Mouse (Mus musculus): ENCODE data around the gene Ccdc62. TPM values are rescaled to one million over a fixed set of nuclear protein-coding genes. Genes with fewer than 3 reads are reported as not detected.

Gene Ccdc62
- 5.0 and 7.0 TPM in 2 replicates for polyA plus RNA-seq (2016; fragmentation: Nextera tagmentation; extraction: Ambion mirVana)

- peaks cover 11% of the 10 kb centered on the region for H3K4me1 ChIP-seq
- peak within 1 kb of the TSS; percentile 70 for H3K4me3 ChIP-seq
- no peaks in the 10 kb centered on the region for H3K27me3 ChIP-seq (ENCODE audit: poor library complexity, severe bottlenecking)
- H3K36me3 ChIP-seq (replicated peaks): peaks cover 43% of the 10 kb centered on the region
- peak within 1 kb of the TSS; percentile 95 for H3K27ac ChIP-seq
- peak; percentile 90 for DNase-seq (ENCODE audit: extremely low spot score, low spot score)
- H3K9me3 ChIP-seq: no peaks in the 10 kb centered on the region
- WGBS: under 1% methylated on average over 56 of the region's 56 CpGs
These were observed at the start of gene Ccdc62 for GRCm38 (mm10) chr5:123930508-123930989. TSS of gene Ccdc62 (plus strand) at chr5:123930679.

- H3K4me1 ChIP-seq: peaks cover 5% of the 10 kb centered on the region; the same call in 1 of the 2 replicates
- H3K36me3 ChIP-seq (replicated peaks): no peaks in the 10 kb centered on the region
- no peaks in the 10 kb centered on the region for H3K27me3 ChIP-seq (ENCODE audit: poor library complexity, severe bottlenecking)
- H3K27ac ChIP-seq: no peak overlapping the region
- H3K4me3 ChIP-seq: no peak overlapping the region
- no peak for DNase-seq (ENCODE audit: extremely low spot score, low spot score)
- WGBS: 81% methylated on average over 14 of the region's 14 CpGs
- H3K9me3 ChIP-seq: no peaks in the 10 kb centered on the region
These were observed 49.7 kb upstream of the Ccdc62 start for GRCm38 (mm10) chr5:123880778-123881177.

- Histone ChIP-seq H3K9me3 (no peaks in the 10 kb centered on the region), H3K36me3 (replicated peaks) (no peaks in the 10 kb centered on the region), H3K4me3 (no peak overlapping the region), H3K27ac (no peak overlapping the region), H3K4me1 (no peaks in the 10 kb centered on the region), H3K27me3 (ENCODE audit: poor library complexity, severe bottlenecking) (no peaks in the 10 kb centered on the region)
- 87% methylated on average over 7 of the region's 7 CpGs for WGBS
- DNase-seq (ENCODE audit: extremely low spot score, low spot score): no peak
These were observed 46.6 kb upstream of the Ccdc62 start for GRCm38 (mm10) chr5:123883891-123884290.

- Histone ChIP-seq H3K4me3 (no peak overlapping the region), H3K27me3 (ENCODE audit: poor library complexity, severe bottlenecking) (no peaks in the 10 kb centered on the region), H3K4me1 (no peaks in the 10 kb centered on the region), H3K36me3 (replicated peaks) (no peaks in the 10 kb centered on the region), H3K9me3 (no peaks in the 10 kb centered on the region), H3K27ac (no peak overlapping the region)
- 85% methylated on average over 10 of the region's 10 CpGs for WGBS
- no peak for DNase-seq (ENCODE audit: extremely low spot score, low spot score)
These were observed 46.1 kb upstream of the Ccdc62 start for GRCm38 (mm10) chr5:123884332-123884731.

GRCm38 (mm10) chr5:123886365-123886764, 44.1 kb upstream of the Ccdc62 start:
- Histone ChIP-seq H3K27me3 (ENCODE audit: poor library complexity, severe bottlenecking) (no peaks in the 10 kb centered on the region), H3K36me3 (replicated peaks) (no peaks in the 10 kb centered on the region), H3K9me3 (no peaks in the 10 kb centered on the region), H3K4me1 (no peaks in the 10 kb centered on the region), H3K27ac (no peak overlapping the region), H3K4me3 (no peak overlapping the region)
- no peak for DNase-seq (ENCODE audit: extremely low spot score, low spot score)
- WGBS: 88% methylated on average over 3 of the region's 3 CpGs

GRCm38 (mm10) chr5:123890312-123890711, 40.2 kb upstream of the Ccdc62 start:
- Histone ChIP-seq H3K27ac (no peak overlapping the region), H3K27me3 (ENCODE audit: poor library complexity, severe bottlenecking) (no peaks in the 10 kb centered on the region), H3K9me3 (no peaks in the 10 kb centered on the region), H3K36me3 (replicated peaks) (no peaks in the 10 kb centered on the region), H3K4me3 (no peak overlapping the region), H3K4me1 (no peaks in the 10 kb centered on the region)
- DNase-seq (ENCODE audit: extremely low spot score, low spot score): no peak
- 82% methylated on average over 2 of the region's 2 CpGs for WGBS

GRCm38 (mm10) chr5:123890987-123891386, 39.5 kb upstream of the Ccdc62 start:
- Histone ChIP-seq H3K27me3 (ENCODE audit: poor library complexity, severe bottlenecking) (no peaks in the 10 kb centered on the region), H3K4me1 (no peaks in the 10 kb centered on the region), H3K4me3 (no peak overlapping the region), H3K9me3 (no peaks in the 10 kb centered on the region), H3K36me3 (replicated peaks) (no peaks in the 10 kb centered on the region), H3K27ac (no peak overlapping the region)
- WGBS: 85% methylated on average over 5 of the region's 5 CpGs
- DNase-seq (ENCODE audit: extremely low spot score, low spot score): no peak

- Histone ChIP-seq H3K9me3 (no peaks in the 10 kb centered on the region), H3K4me1 (no peaks in the 10 kb centered on the region), H3K27ac (no peak overlapping the region), H3K27me3 (ENCODE audit: poor library complexity, severe bottlenecking) (no peaks in the 10 kb centered on the region), H3K36me3 (replicated peaks) (no peaks in the 10 kb centered on the region), H3K4me3 (no peak overlapping the region)
- DNase-seq (ENCODE audit: extremely low spot score, low spot score): no peak
- WGBS: 51% methylated on average over 6 of the region's 6 CpGs
These were observed 38.8 kb upstream of the Ccdc62 start for GRCm38 (mm10) chr5:123891669-123892068.

- H3K4me1 ChIP-seq: no peaks in the 10 kb centered on the region
- H3K36me3 ChIP-seq (replicated peaks): no peaks in the 10 kb centered on the region
- H3K9me3 ChIP-seq: no peaks in the 10 kb centered on the region
- no peak for DNase-seq (ENCODE audit: extremely low spot score, low spot score)
- H3K27me3 ChIP-seq (ENCODE audit: poor library complexity, severe bottlenecking): no peaks in the 10 kb centered on the region
- no peak overlapping the region for H3K27ac ChIP-seq
- 93% methylated on average over 5 of the region's 5 CpGs for WGBS
- H3K4me3 ChIP-seq: no peak overlapping the region
These were observed 37.0 kb upstream of the Ccdc62 start for GRCm38 (mm10) chr5:123893520-123893919.

GRCm38 (mm10) chr5:123896395-123896794, 34.1 kb upstream of the Ccdc62 start:
- Histone ChIP-seq H3K36me3 (replicated peaks) (no peaks in the 10 kb centered on the region), H3K27me3 (ENCODE audit: poor library complexity, severe bottlenecking) (no peaks in the 10 kb centered on the region), H3K27ac (no peak overlapping the region), H3K9me3 (no peaks in the 10 kb centered on the region), H3K4me1 (no peaks in the 10 kb centered on the region), H3K4me3 (no peak overlapping the region)
- DNase-seq (ENCODE audit: extremely low spot score, low spot score): no peak
- WGBS: 88% methylated on average over 11 of the region's 11 CpGs

- Histone ChIP-seq H3K27me3 (ENCODE audit: poor library complexity, severe bottlenecking) (no peaks in the 10 kb centered on the region), H3K36me3 (replicated peaks) (no peaks in the 10 kb centered on the region), H3K9me3 (no peaks in the 10 kb centered on the region), H3K27ac (no peak overlapping the region), H3K4me1 (no peaks in the 10 kb centered on the region), H3K4me3 (no peak overlapping the region)
- no peak for DNase-seq (ENCODE audit: extremely low spot score, low spot score)
- WGBS: 90% methylated on average over 13 of the region's 13 CpGs
These were observed 33.1 kb upstream of the Ccdc62 start for GRCm38 (mm10) chr5:123897352-123897751.

GRCm38 (mm10) chr5:123904059-123904672, 26.3 kb upstream of the Ccdc62 start:
- Histone ChIP-seq H3K4me3 (no peak overlapping the region), H3K9me3 (no peaks in the 10 kb centered on the region), H3K27me3 (ENCODE audit: poor library complexity, severe bottlenecking) (no peaks in the 10 kb centered on the region), H3K36me3 (replicated peaks) (peaks cover 10% of the 10 kb centered on the region), H3K27ac (no peak overlapping the region), H3K4me1 (peaks cover 22% of the 10 kb centered on the region)
- WGBS: 79% methylated on average over 11 of the region's 11 CpGs
- DNase-seq (ENCODE audit: extremely low spot score, low spot score): no peak

- peaks cover 22% of the 10 kb centered on the region for H3K4me1 ChIP-seq
- peak overlapping the region; percentile 98 for H3K4me3 ChIP-seq
- 75% methylated on average over 17 of the region's 17 CpGs for WGBS
- no peaks in the 10 kb centered on the region for H3K27me3 ChIP-seq (ENCODE audit: poor library complexity, severe bottlenecking)
- DNase-seq (ENCODE audit: extremely low spot score, low spot score): no peak
- H3K27ac ChIP-seq: 0 out of 2 replicates have a peak overlapping the region, but pooled peaks have one; percentile 97
- H3K36me3 ChIP-seq (replicated peaks): peaks cover 32% of the 10 kb centered on the region
- H3K9me3 ChIP-seq: no peaks in the 10 kb centered on the region
These were observed 24.1 kb upstream of the Ccdc62 start for GRCm38 (mm10) chr5:123906146-123906975.
